Mouse (Mus musculus): Measurements from ENCODE around the gene Zfp648.

The Zfp648 gene

DNA sequence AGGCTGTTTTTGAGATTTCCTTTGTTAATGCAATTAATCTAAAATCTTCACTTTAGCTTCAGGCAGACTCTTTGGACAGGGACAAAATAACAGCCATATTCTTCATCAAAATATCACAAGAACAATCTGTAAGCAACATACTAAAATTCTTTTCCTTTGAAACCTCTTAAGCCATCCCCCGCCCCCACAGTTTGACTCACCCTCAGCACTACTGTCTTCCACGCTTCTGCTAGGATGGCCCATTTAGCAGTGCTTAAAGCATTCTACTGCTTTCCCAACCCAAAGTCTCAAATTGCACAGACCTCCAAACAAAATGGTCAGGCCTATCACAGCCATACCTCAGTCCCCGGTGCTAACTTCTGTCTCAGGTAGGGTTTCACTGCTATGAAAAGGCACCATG lies 19.6 kb downstream of the Zfp648 start:
- DNase-seq (ENCODE audit: low read depth, low spot score), result no peak

DNA sequence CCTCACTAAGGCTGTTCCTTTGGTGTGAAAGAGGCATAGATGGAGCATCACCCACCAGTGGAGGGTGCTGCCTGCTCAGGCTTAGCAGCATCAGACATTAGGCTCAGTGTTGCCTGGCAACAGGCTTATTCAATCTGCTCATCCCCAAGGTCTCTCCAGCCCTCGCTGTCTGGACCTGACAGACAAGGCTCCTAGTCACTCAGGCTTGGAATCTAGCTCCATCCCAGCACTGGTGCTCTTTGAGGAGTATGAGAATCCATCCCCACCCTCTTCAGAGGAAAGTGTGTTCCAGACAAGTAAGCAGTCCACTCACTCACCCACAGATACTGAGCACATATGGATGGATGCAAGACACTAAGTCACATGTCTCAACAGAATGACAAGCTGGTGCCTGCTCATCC lies 22.8 kb downstream of the Zfp648 start:
- DNase-seq (ENCODE audit: low read depth, low spot score), result peak; percentile 26

DNA sequence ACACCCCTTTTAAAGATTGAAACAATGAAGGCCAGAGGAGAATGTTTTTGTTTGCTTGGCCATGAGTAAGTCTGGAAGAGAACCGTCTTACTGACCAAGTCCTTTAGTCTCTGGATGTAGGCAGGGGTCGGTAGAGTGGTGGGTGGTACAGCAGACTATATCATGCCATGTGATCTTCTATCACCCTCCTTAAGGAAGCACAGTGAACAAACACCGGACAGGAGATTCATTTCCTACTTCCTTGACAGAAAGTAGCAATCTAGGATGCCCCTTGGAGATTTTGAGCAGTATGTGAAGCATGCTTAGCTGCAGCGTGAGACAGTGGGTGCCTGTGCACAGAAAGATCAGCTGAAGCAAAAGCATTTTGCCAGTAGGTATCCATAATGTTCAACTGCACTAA lies 31.6 kb downstream of the Zfp648 start:
- no peak for DNase-seq (ENCODE audit: low read depth, low spot score)

DNA sequence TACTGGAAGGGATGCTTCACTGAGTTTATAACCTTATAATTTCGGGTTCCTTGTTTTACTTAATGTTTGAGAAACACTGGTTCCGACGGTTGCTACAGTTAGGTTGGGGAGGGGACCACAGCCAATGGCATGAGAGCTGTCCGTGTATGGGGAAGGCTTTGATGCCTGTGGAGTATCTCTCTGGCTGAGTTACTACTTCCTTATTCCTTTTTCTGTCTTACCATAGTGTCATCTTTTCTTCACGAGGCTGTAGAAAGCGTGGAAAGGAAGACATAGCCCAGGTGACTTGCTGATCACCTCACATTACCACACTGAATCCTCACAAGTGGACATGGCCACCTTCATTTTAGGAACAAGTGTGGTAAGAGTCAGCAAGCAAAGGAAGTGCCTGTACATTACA lies 32.0 kb downstream of the Zfp648 start:
- no peak for DNase-seq (ENCODE audit: low read depth, low spot score)

DNA sequence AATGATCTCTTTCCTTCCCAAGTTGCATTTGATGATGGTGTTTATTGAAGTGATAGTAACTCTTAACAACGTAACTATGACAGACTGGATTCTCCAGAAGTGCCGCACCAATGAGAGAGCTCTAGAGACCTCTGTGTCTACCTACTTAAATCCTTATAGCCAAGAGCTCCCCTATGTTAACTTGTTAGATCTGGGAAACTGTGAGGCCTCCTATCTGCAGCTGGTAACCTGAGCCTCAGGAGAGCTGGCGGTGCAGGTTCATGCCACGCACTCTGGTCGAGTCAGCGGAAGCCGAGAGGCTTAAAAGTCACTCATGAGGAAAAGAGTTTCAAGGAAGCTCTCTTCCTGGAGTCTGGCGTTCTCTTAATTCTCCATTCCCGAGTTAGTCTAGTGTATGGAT lies 33.8 kb downstream of the Zfp648 start:
- no peak for DNase-seq (ENCODE audit: low read depth, low spot score)

DNA sequence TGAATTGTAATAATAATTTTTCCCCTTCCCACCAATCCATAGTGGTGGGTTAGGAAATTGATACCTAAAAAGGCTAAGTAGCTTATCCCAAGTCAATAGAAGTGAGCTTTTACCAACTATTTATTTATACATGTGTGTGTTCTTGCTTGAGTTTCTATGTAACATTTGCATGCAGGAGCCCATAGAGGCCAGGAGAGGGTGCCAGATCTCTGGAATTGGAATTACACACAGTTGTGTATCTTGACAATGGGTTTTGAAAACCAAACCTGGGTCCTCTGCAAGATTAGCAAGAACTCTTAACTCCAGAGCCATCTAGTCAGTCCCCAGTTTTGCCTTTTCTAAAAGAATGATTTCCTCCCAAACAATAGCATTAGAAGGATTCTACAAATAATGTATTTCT lies 37.9 kb downstream of the Zfp648 start:
- no peak for DNase-seq (ENCODE audit: low read depth, low spot score)

DNA sequence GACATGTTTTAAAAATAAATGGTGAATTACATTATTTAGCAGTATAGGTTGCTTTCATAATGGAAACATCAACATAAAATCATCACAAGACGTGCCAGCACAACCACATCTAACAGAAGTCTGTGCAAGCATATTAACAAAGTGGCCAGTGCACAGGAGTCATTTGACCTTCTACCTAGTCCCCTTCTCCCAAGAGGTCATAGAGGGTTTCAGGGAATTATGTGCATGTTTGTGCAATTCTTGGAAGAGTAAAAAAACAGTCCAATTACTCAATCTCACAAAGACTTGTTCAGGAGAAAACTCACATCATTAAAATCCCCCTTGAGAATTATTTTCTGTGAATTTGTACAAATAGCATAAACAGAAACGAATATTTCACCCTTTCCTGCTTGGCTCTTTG lies 50.2 kb downstream of the Zfp648 start:
- DNase-seq (ENCODE audit: low read depth, low spot score), result no peak

DNA sequence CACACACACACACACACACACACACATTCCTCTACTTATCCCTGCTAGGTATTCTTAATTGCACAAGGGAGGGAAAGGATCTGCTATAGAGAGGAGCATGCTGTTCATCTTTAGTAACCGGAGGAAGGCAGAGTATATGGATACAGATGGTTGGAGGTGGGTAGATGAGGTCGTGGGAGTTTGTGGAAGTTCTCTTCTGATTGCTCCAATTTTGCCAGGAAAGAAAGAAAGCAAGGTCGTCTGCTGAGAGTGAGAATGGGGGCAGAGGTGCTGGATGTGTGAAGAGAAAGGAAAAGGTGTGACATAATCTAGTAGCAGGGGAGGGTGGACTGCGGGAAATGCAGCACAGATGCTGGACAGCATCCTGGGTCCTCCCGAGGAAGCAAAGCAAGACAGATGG lies 51.8 kb downstream of the Zfp648 start:
- DNase-seq (ENCODE audit: low read depth, low spot score), result no peak
